In the genomic region with DNA sequence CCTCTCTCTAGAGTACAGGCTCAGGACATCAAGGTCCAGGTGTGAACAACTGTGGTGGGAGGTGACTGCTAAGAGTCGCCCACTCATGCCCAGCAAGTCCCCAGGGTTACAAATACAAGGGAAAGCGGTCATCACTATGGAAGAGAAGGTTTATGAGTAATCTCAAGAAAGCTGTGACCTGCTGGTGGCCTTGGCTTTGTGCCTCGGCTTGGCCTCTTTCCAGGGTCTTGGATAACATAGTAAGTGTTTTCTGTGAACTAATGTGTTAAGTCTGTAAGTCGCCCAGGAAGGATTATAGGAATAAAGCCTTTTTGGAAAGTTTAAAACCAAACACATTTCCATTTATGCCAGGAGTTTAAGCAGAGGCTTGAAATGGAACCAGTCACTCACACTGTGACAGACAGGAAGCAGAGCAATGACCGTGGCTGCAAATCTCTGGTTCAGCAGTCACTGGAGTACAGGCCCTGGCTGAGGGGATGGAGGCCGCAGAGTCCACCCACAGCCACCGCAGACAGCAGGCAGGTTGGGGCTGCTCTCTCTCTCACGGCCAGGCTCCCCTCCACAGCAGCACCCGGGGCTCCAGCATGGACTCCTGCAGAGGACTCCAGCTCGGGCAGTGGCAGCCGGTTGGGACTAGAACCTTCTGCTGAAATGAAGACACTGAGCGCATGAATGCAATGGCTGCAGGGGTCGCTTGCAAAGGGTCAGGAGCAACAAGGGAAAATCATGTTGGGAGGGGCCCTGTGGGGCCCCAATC, we compare ENCODE assay signal across 9 mouse cellular contexts. TPM values are rescaled to one million over a fixed set of nuclear protein-coding genes. Genes with fewer than 3 reads are reported as not detected.
DNase-seq lines count a peak whose midpoint lies in the region; ATAC-seq lines count a peak whose summit lies in the region.
"Had no signal": no experiment of that assay in that cellular context is flagged by ENCODE, and none has a peak within 500 bp of the region (broad histone marks: within the 10 kb centered on the region; RNA-seq: fewer than 3 reads in every experiment).

No protein-coding gene starts in this region.

- peaks cover 67% of the 10 kb centered on the region for H3K4me1 ChIP-seq in heart, embryonic 12.5 days (replicated peaks)

- H3K4me3 ChIP-seq in heart, embryonic 12.5 days, result no peak overlapping the region

- peak overlapping the region; percentile 8; the same call in 1 of the 2 replicates for H3K9ac ChIP-seq in heart, embryonic 12.5 days

- ATAC-seq in heart, embryonic 12.5 days (ENCODE audit: insufficient number of reproducible peaks, low FRiP score), result 0 out of 2 replicates have a peak, but pooled peaks have one; percentile 27

- WGBS in heart, embryonic 12.5 days, result 57% methylated on average over 13 of the region's 13 CpGs

- no peak overlapping the region for H3K4me2 ChIP-seq in heart, embryonic 12.5 days

- DNase-seq in heart, adult 11 months, result no peak
- DNase-seq in ZHBTc4 (ENCODE audit: low read depth, low spot score), result peak; percentile 25
- peak; percentile 61 for DNase-seq in cerebellum, postnatal 36 days
- DNase-seq in kidney, postnatal 25 days, result peak; percentile 86
- no peak for DNase-seq in right cerebral cortex, postnatal 4 days
- DNase-seq in left cerebral cortex, adult 11 months (ENCODE audit: low spot score), result no peak
- no peak for DNase-seq in spleen, adult 12 weeks (ENCODE audit: low spot score)
- DNase-seq: gastrocnemius, postnatal 14 days had no signal

- H3K9me3 ChIP-seq in heart, embryonic 12.5 days (replicated peaks), result no peaks in the 10 kb centered on the region

- H3K36me3 ChIP-seq in heart, embryonic 12.5 days, result peaks cover 53% of the 10 kb centered on the region

- no peaks in the 10 kb centered on the region for H3K27me3 ChIP-seq in heart, embryonic 12.5 days (replicated peaks)

- peak overlapping the region; percentile 86 for H3K27ac ChIP-seq in heart, embryonic 12.5 days (ENCODE audit: poor library complexity, severe bottlenecking)

RNA-seq across cellular contexts. Expression of gene Gm10570, which starts 7.5 kb away (rescaled TPM):
- 0.88 and 1.5 TPM in 2 replicates for polyA plus RNA-seq in heart, embryonic 12.5 days (2016; fragmentation: Nextera tagmentation; extraction: Ambion mirVana)

RNA-seq across cellular contexts. Expression of gene Fabp3, which starts 7.6 kb away (rescaled TPM):
- 762 and 794 TPM in 2 replicates for polyA plus RNA-seq in heart, embryonic 12.5 days (2016; fragmentation: Nextera tagmentation; extraction: Ambion mirVana)

RNA-seq across cellular contexts. Expression of gene Serinc2, which starts 36.9 kb away (rescaled TPM):
- 13.6 and 14.1 TPM in 2 replicates for polyA plus RNA-seq in heart, embryonic 12.5 days (2016; fragmentation: Nextera tagmentation; extraction: Ambion mirVana)

RNA-seq across cellular contexts. Expression of gene Zcchc17, which starts 43.8 kb away (rescaled TPM):
- polyA plus RNA-seq in heart, embryonic 12.5 days (2016; fragmentation: Nextera tagmentation; extraction: Ambion mirVana), result 46.2 and 48.2 TPM in 2 replicates

RNA-seq across cellular contexts. Expression of gene Snrnp40, which starts 44.0 kb away (rescaled TPM):
- 84.5 and 85.5 TPM in 2 replicates for polyA plus RNA-seq in heart, embryonic 12.5 days (2016; fragmentation: Nextera tagmentation; extraction: Ambion mirVana)

Comparison
In these comparisons a context has a peak if more than half of its experiments do, and no peak if none do; other contexts are left out.
1. DNase-seq: peak in ZHBTc4 (single experiment), cerebellum, postnatal 36 days (2 of 2) and kidney, postnatal 25 days (2 of 2); none in heart, adult 11 months (single experiment), right cerebral cortex, postnatal 4 days (single experiment), left cerebral cortex, adult 11 months (single experiment) and spleen, adult 12 weeks (single experiment).